Mouse (Mus musculus) intestine, embryonic 16.5 days (tissue): ENCODE data around the gene Polk. TPM values are rescaled to one million over a fixed set of nuclear protein-coding genes. Genes with fewer than 3 reads are reported as not detected.
A peak's percentile ranks its signal among the peaks of the same experiment; 100 is the strongest.

Source experiments
- ATAC-seq: fragments of 200-750 bp; cut with Nextera tagmentation; 2 replicates; pipeline ENCODE4 v1.8.0; 2017; ENCODE audit warnings: moderate TSS enrichment, moderate library complexity
- H3K27ac ChIP-seq: fragments of 300-500 bp; sonication (generic); 2 replicates; pipeline ENCODE4 v1.5.1; 2014; ENCODE audit warnings: mild to moderate bottlenecking, low read length
- H3K27me3 ChIP-seq: fragments of 300-500 bp; sonication (generic); replicated peaks from 2 replicates; pipeline ENCODE4 v1.6.1; 2014; ENCODE audit warnings: low read length, control low read depth, mixed read lengths; ENCODE audit not compliant: control insufficient read depth, insufficient read depth
- H3K36me3 ChIP-seq: fragments of 300-500 bp; sonication (generic); 2 replicates; pipeline ENCODE4 v1.6.1; 2014; ENCODE audit warnings: low read length, control low read depth; ENCODE audit not compliant: control insufficient read depth, insufficient read depth
- H3K4me1 ChIP-seq: fragments of 300-500 bp; sonication (generic); 2 replicates; pipeline ENCODE4 v1.6.1; 2014; ENCODE audit warnings: low read length, control low read depth, mixed read lengths; ENCODE audit not compliant: control insufficient read depth, insufficient read depth
- H3K4me2 ChIP-seq: fragments of 300-500 bp; sonication (generic); 2 replicates; pipeline ENCODE4 v1.6.1; 2014; ENCODE audit warnings: low read depth, low read length, control low read depth
- H3K4me3 ChIP-seq: fragments of 300-500 bp; sonication (generic); 2 replicates; pipeline ENCODE4 v1.5.1; 2014; ENCODE audit warnings: mild to moderate bottlenecking, low read length
- H3K9ac ChIP-seq: fragments of 300-500 bp; sonication (generic); 2 replicates; pipeline ENCODE4 v1.6.1; 2014; ENCODE audit warnings: low read depth, low read length
- H3K9me3 ChIP-seq: fragments of 300-500 bp; sonication (generic); 2 replicates; pipeline ENCODE4 v1.6.1; 2016; ENCODE audit warnings: low read length, control low read depth; ENCODE audit not compliant: control insufficient read depth
- WGBS: fragments of 180-500 bp; shearing (Covaris S2); extraction: QIAGEN DNeasy Blood & Tissue Kit; methylation state at CpG from one replicate; pipeline ENCODE4 v1.1.7; 2014; 5-methylcytosine and 5-hydroxymethylcytosine counted together
- polyA plus RNA-seq: library from polyadenylated mRNA; unstranded; fragments of >200 nt; fragmentation: Nextera tagmentation; extraction: Ambion mirVana; gene quantifications from 2 replicates; pipeline ENCODE4 v1.2.1, GENCODE M21; 2015

The Polk gene
- polyA plus RNA-seq, 1 experiment from 2014 or later, result 8.0 TPM

DNA sequence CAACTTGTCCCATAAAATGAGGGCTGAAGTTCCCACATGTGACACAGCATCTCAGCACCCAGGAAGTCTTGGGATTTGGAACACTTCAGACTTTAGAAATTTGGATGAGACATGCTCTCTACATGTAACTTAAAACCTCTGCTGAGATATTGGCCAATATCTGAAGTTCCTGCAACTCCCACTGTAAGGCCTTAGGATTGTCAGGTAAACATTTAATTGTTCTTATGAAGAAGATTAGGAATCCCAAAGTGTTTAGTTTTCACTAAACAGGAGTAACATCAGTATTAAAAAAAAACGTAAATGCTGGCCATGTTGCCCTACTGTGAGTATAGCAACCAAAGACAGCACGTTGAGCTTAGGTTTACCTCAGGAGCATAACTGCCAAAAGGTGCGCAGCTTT lies 51.9 kb downstream of the Polk start, which contains the start of gene Gm17622:
Gene Gm17622, plus strand, starts transcription at position 301 of the 400 bp plus-strand sequence.
- Histone ChIP-seq H3K4me3 (no peak within 1 kb of the TSS), H3K36me3 (peaks cover 12% of the 10 kb centered on the region), H3K9ac (no peak within 1 kb of the TSS), H3K9me3 (0 out of 2 replicates have a peak, but pooled peaks cover 2% of the 10 kb centered on the region), H3K4me2 (no peak within 1 kb of the TSS), H3K4me1 (no peaks in the 10 kb centered on the region), H3K27ac (no peak within 1 kb of the TSS), H3K27me3 (no peaks in the 10 kb centered on the region)
- ATAC-seq, result no peak
- 95% methylated on average over 3 of the region's 3 CpGs for WGBS

DNA sequence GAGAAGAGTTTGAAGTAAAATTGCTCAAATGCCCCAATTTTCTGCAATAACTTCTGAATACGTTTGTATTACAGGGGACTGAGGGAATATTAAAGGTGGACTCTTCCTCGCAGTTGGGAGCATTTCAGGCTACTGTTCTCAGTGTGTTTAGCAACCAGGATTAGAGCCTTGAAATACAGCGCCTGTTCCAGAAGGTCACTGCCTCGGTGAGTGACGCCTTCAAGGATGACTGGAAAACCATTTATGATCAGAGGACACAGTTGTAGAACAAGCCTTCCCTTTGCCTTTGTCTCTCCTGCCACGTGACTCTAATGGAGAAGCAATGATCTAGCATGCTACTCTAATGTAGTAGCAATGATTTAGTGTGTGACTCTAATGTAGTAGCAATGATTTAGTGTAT lies 54.4 kb downstream of the Polk start:
- peaks cover 15% of the 10 kb centered on the region for H3K36me3 ChIP-seq

DNA sequence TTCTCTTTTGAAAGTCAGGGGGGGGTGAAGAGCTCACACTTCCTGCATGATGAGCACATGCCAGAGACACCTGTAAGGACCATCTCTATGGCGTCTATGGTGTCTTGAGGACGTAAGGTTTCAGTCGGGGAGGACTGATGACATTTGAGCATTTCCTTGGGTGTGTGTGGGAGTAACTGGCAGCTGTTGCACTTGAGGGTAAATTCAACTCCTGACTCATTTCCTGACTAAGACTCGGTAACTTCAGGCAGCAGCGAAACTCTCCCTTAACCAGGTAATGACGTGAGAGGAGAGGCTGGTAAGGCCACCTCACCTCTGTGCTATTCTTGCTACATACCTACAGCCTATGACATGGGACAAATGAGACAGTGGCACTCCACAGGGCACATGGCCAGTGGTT lies 55.1 kb downstream of the Polk start:
- Histone ChIP-seq H3K4me2 (no peak overlapping the region), H3K36me3 (peaks cover 15% of the 10 kb centered on the region), H3K4me1 (no peaks in the 10 kb centered on the region), H3K9ac (no peak overlapping the region), H3K27me3 (no peaks in the 10 kb centered on the region), H3K9me3 (0 out of 2 replicates have a peak, but pooled peaks cover 5% of the 10 kb centered on the region), H3K27ac (no peak overlapping the region), H3K4me3 (no peak overlapping the region)
- no peak for ATAC-seq
- WGBS, result 93% methylated on average over 6 of the region's 6 CpGs

More for the DNA sequence above, 54.4 kb downstream of the Polk start:
- H3K27me3 ChIP-seq, result no peaks in the 10 kb centered on the region
- no peaks in the 10 kb centered on the region for H3K4me1 ChIP-seq
- 0 out of 2 replicates have a peak, but pooled peaks cover 5% of the 10 kb centered on the region for H3K9me3 ChIP-seq
- no peak overlapping the region for H3K27ac ChIP-seq
- H3K4me3 ChIP-seq, result no peak overlapping the region
- no peak overlapping the region for H3K9ac ChIP-seq
- ATAC-seq, result no peak
- WGBS, result 85% methylated on average over 6 of the region's 6 CpGs
- no peak overlapping the region for H3K4me2 ChIP-seq

DNA sequence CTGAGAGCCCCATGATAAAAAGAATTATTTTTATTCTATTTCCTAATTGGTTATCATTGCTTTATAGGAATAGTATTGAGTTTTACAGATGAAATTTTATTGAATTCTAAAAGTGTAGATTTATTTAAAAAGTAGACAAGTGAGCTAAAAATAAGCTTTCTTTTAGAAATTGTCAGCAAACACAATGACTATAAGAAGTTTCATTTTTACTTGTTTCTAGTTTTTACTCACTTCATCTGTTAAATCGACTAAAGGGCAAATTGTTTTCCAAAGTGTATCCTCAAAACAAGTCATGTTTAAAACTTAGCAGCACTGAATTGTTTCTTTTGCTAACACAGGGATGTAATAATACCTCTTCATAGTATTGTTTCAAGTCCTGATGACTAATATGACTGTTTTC lies 63.4 kb downstream of the Polk start:
- Histone ChIP-seq H3K4me1 (no peaks in the 10 kb centered on the region), H3K36me3 (no peaks in the 10 kb centered on the region), H3K27me3 (no peaks in the 10 kb centered on the region), H3K9ac (no peak overlapping the region), H3K4me2 (no peak overlapping the region), H3K9me3 (no peaks in the 10 kb centered on the region), H3K27ac (no peak overlapping the region), H3K4me3 (no peak overlapping the region)
- 95% methylated on average over 1 of the region's 1 CpGs for WGBS
- ATAC-seq, result no peak

DNA sequence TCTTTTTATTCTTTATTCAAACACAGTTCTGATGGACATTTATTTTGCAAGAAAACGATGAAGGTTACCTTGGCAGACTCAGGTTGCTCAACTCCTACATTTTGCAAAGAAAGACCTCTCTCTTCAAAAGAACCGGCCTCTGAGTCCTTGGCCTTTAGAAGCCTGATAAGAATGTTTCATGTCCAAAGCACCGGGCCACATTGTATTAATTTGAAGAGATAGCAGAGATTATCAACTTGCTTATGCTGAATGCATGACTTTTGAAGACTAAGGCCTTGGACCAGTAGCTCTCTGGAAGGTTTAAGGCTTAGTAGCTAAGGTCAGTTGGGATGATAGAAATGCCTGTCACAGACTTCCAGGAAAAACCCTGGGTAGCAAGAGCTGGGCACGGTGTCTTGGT lies 65.2 kb downstream of the Polk start:
- Histone ChIP-seq H3K4me3 (no peak overlapping the region), H3K27me3 (no peaks in the 10 kb centered on the region), H3K4me2 (no peak overlapping the region), H3K9ac (no peak overlapping the region), H3K27ac (no peak overlapping the region), H3K9me3 (no peaks in the 10 kb centered on the region), H3K36me3 (no peaks in the 10 kb centered on the region), H3K4me1 (no peaks in the 10 kb centered on the region)
- ATAC-seq, result no peak
- WGBS, result 81% methylated on average over 4 of the region's 4 CpGs

GRCm38 (mm10) chr13:96470957-96471356 lies 71.4 kb downstream of the Polk start, which contains the start of gene Ankdd1b:
Gene Ankdd1b (minus strand): TSS chr13:96471198.
- no peaks in the 10 kb centered on the region for H3K4me1 ChIP-seq
- H3K9ac ChIP-seq, result no peak within 1 kb of the TSS
- no peak within 1 kb of the TSS for H3K27ac ChIP-seq
- no peak for ATAC-seq
- H3K4me2 ChIP-seq, result no peak within 1 kb of the TSS
- no peak within 1 kb of the TSS for H3K4me3 ChIP-seq
- 85% methylated on average over 14 of the region's 14 CpGs for WGBS
- no peaks in the 10 kb centered on the region for H3K9me3 ChIP-seq
- H3K27me3 ChIP-seq, result no peaks in the 10 kb centered on the region
- H3K36me3 ChIP-seq, result no peaks in the 10 kb centered on the region

DNA sequence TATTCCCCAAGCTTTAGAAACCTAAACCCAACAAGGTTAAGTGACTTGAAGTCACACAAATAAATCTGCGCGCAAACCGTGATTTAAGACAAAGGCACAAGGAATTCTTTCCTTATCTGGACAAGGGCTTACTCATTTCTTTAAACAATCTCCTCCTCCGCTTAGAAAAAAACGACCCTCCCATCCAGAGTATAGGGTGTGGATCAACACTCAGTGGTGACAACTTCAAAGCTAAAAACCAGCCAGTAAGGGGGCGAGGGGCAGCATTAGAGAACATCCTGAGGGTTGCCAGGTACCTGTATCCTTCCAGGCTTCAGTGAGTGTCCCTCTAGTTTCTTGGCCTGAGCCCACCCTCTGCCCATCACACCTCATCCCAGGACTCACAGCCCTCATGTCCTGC lies 71.8 kb downstream of the Polk start:
- Histone ChIP-seq H3K4me3 (no peak overlapping the region), H3K9me3 (no peaks in the 10 kb centered on the region), H3K9ac (no peak overlapping the region), H3K27ac (no peak overlapping the region), H3K4me2 (no peak overlapping the region), H3K36me3 (no peaks in the 10 kb centered on the region), H3K4me1 (no peaks in the 10 kb centered on the region), H3K27me3 (no peaks in the 10 kb centered on the region)
- ATAC-seq, result no peak
- WGBS, result 46% methylated on average over 6 of the region's 6 CpGs

GRCm38 (mm10) chr13:96468678-96469077 lies 73.7 kb downstream of the Polk start:
- Histone ChIP-seq H3K4me1 (no peaks in the 10 kb centered on the region), H3K4me2 (no peak overlapping the region), H3K4me3 (no peak overlapping the region), H3K27ac (no peak overlapping the region), H3K9ac (no peak overlapping the region), H3K9me3 (no peaks in the 10 kb centered on the region), H3K36me3 (no peaks in the 10 kb centered on the region), H3K27me3 (no peaks in the 10 kb centered on the region)
- WGBS, result 86% methylated on average over 5 of the region's 5 CpGs
- no peak for ATAC-seq

- no peak overlapping the region for H3K4me3 ChIP-seq
- H3K27me3 ChIP-seq, result no peaks in the 10 kb centered on the region
- H3K36me3 ChIP-seq, result no peaks in the 10 kb centered on the region
- H3K4me1 ChIP-seq, result no peaks in the 10 kb centered on the region
- no peak overlapping the region for H3K27ac ChIP-seq
- no peaks in the 10 kb centered on the region for H3K9me3 ChIP-seq
- H3K9ac ChIP-seq, result no peak overlapping the region
- 54% methylated on average over 5 of the region's 5 CpGs for WGBS
- no peak overlapping the region for H3K4me2 ChIP-seq
- ATAC-seq, result no peak
Measured at GRCm38 (mm10) chr13:96465315-96465714, 77.1 kb downstream of the Polk start.

DNA sequence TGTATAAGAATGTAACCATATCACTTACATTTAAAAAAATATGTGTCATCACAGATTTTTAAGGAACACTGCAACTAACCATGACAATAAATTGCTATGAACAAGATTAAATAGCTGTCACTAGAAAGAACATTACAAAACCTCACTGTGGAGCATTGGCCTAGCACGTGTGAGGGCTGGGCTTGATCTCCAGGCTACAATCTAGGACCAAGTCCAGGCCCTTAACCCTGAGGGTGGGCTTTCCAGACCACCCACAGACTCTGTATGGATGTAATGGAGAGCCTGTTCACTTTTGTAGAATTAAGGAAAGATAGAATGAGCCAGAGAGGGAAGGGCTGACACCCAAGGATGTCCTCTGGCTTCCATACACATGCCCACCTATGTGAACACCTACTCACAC lies 79.7 kb downstream of the Polk start:
- 42% methylated on average over 1 of the region's 1 CpGs for WGBS
- Histone ChIP-seq H3K27me3 (no peaks in the 10 kb centered on the region), H3K9me3 (no peaks in the 10 kb centered on the region), H3K4me1 (peaks cover 3% of the 10 kb centered on the region), H3K27ac (no peak overlapping the region), H3K36me3 (no peaks in the 10 kb centered on the region), H3K4me2 (no peak overlapping the region), H3K4me3 (no peak overlapping the region), H3K9ac (no peak overlapping the region)
- 0 out of 2 replicates have a peak, but pooled peaks have one; percentile 47 for ATAC-seq
